ENCODE assay signal across 8 mouse cellular contexts in the genomic region with DNA sequence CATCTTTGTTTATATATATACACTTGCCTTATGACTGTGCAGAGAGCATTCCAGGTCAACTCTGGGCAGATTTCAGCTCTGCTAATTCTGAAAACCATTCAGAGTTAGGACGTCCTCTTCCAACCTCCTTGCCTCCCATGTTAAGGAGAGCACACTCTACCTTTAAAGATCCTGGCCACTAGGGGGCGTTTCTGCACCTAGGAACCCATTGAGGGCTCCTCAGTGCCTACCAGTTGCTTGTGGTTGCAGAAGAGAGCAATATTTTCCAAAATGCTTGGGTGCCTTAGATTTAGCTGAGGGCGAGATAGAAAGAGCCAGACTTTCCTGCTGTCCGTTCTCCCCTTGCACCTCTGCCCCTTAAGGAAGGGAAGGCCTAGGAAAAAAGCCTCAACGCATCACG. TPM values are rescaled to one million over a fixed set of nuclear protein-coding genes. Genes with fewer than 3 reads are reported as not detected.
DNase-seq lines count a peak whose midpoint lies in the region; ATAC-seq and TF ChIP-seq lines count a peak whose summit lies in the region.

No protein-coding gene starts in this region.

- peak; percentile 80 for TF ChIP-seq CTCF in intestine, postnatal 0 days (IDR thresholded peaks at IDR 0.05; ENCODE audit: low read depth)

- no peak overlapping the region for H3K27ac ChIP-seq in heart, embryonic 15.5 days
- H3K27ac ChIP-seq in intestine, postnatal 0 days (ENCODE audit: low read depth, low read length): no peak overlapping the region

- ATAC-seq in heart, embryonic 15.5 days (replicated peaks; ENCODE audit: insufficient number of reproducible peaks, insufficient read depth, low FRiP score, low read depth): 0 out of 2 replicates have a peak, but pooled peaks have one; percentile 15
- ATAC-seq in common myeloid progenitor, adult 5-6 weeks (replicated peaks; ENCODE audit: low read depth, poor library complexity, severe bottlenecking): peak; percentile 86
- ATAC-seq in intestine, postnatal 0 days: 0 out of 2 replicates have a peak, but pooled peaks have one; percentile 40
- peak; percentile 87 for ATAC-seq in megakaryocyte-erythroid progenitor cell, adult 5-6 weeks (replicated peaks; ENCODE audit: low FRiP score, low TSS enrichment, poor library complexity, severe bottlenecking)

- 0 out of 2 replicates have a peak, but pooled peaks cover 5% of the 10 kb centered on the region for H3K4me1 ChIP-seq in heart, embryonic 15.5 days (replicated peaks)
- no peaks in the 10 kb centered on the region for H3K4me1 ChIP-seq in intestine, postnatal 0 days (replicated peaks; ENCODE audit: control insufficient read depth, insufficient read depth, low read length)

- no peak overlapping the region for H3K4me2 ChIP-seq in heart, embryonic 15.5 days
- H3K4me2 ChIP-seq in intestine, postnatal 0 days (replicated peaks; ENCODE audit: low read depth): no peak overlapping the region

- peaks cover 43% of the 10 kb centered on the region for H3K36me3 ChIP-seq in heart, embryonic 15.5 days
- peaks cover 68% of the 10 kb centered on the region for H3K36me3 ChIP-seq in intestine, postnatal 0 days (ENCODE audit: control insufficient read depth, insufficient read depth)

- H3K4me3 ChIP-seq in heart, embryonic 15.5 days: no peak overlapping the region
- H3K4me3 ChIP-seq in intestine, postnatal 0 days (ENCODE audit: low read depth, low read length): no peak overlapping the region

- H3K27me3 ChIP-seq in heart, embryonic 15.5 days: no peaks in the 10 kb centered on the region
- H3K27me3 ChIP-seq in intestine, postnatal 0 days (replicated peaks; ENCODE audit: control insufficient read depth, insufficient read depth, low read length): no peaks in the 10 kb centered on the region

- no peak for DNase-seq in heart, adult 11 months
- DNase-seq in urinary bladder, postnatal 25 days (ENCODE audit: low spot score): peak; percentile 65
- DNase-seq in urinary bladder, adult 18-20 months (ENCODE audit: low spot score in 2 of 2): no peak
- peak; percentile 87 for DNase-seq in thymus, postnatal 4 days

- H3K9ac ChIP-seq in heart, embryonic 15.5 days: no peak overlapping the region
- H3K9ac ChIP-seq in intestine, postnatal 0 days (ENCODE audit: low read depth, low read length): no peak overlapping the region

- 69% methylated on average over 6 of the region's 6 CpGs for WGBS in heart, embryonic 15.5 days
- WGBS in intestine, postnatal 0 days: 66% methylated on average over 6 of the region's 6 CpGs

- H3K9me3 ChIP-seq in heart, embryonic 15.5 days (replicated peaks): no peaks in the 10 kb centered on the region
- H3K9me3 ChIP-seq in intestine, postnatal 0 days (ENCODE audit: control insufficient read depth): no peaks in the 10 kb centered on the region

RNA-seq across cellular contexts. Expression of gene Grasp, which starts 13.8 kb away (rescaled TPM):
- 3.3 and 5.0 TPM in 2 replicates for polyA plus RNA-seq in heart, embryonic 15.5 days (2015; fragmentation: Nextera tagmentation; extraction: Ambion mirVana)
- total RNA-seq in common myeloid progenitor, adult 5-6 weeks (2017): 2.1 and 4.7 TPM in 2 replicates
- 1.7 and 2.0 TPM in 2 replicates for polyA plus RNA-seq in intestine, postnatal 0 days (2015; fragmentation: Nextera tagmentation; extraction: Ambion mirVana)
- 0.17 TPM in 1 of 2 replicates, not detected in the other for total RNA-seq in megakaryocyte-erythroid progenitor cell, adult 5-6 weeks (2014; fragmentation: Nextera tagmentation)
- total RNA-seq in megakaryocyte-erythroid progenitor cell, adult 5-6 weeks (2017): 0.27 TPM in 1 of 2 replicates, not detected in the other

RNA-seq across cellular contexts. Expression of gene Acvr1b, which starts 36.4 kb away (rescaled TPM):
- 5.8 and 6.9 TPM in 2 replicates for polyA plus RNA-seq in heart, embryonic 15.5 days (2015; fragmentation: Nextera tagmentation; extraction: Ambion mirVana)
- 11.6 and 13.4 TPM in 2 replicates for total RNA-seq in common myeloid progenitor, adult 5-6 weeks (2017)
- 6.0 and 6.8 TPM in 2 replicates for polyA plus RNA-seq in intestine, postnatal 0 days (2015; fragmentation: Nextera tagmentation; extraction: Ambion mirVana)
- total RNA-seq in megakaryocyte-erythroid progenitor cell, adult 5-6 weeks (2014; fragmentation: Nextera tagmentation): 1.4 and 2.8 TPM in 2 replicates
- 1.0 and 2.7 TPM in 2 replicates for total RNA-seq in megakaryocyte-erythroid progenitor cell, adult 5-6 weeks (2017)

RNA-seq across cellular contexts. Expression of gene Nr4a1, which starts 43.8 kb away (rescaled TPM):
- polyA plus RNA-seq in heart, embryonic 15.5 days (2015; fragmentation: Nextera tagmentation; extraction: Ambion mirVana): 10.6 and 12.5 TPM in 2 replicates
- total RNA-seq in common myeloid progenitor, adult 5-6 weeks (2017): 24.2 and 32.7 TPM in 2 replicates
- polyA plus RNA-seq in intestine, postnatal 0 days (2015; fragmentation: Nextera tagmentation; extraction: Ambion mirVana): 5.9 and 10.0 TPM in 2 replicates
- total RNA-seq in megakaryocyte-erythroid progenitor cell, adult 5-6 weeks (2014; fragmentation: Nextera tagmentation): 0.66 and 3.2 TPM in 2 replicates
- total RNA-seq in megakaryocyte-erythroid progenitor cell, adult 5-6 weeks (2017): 15.1 and 16.4 TPM in 2 replicates

Comparison
In these comparisons a context has a peak if more than half of its experiments do, and no peak if none do; other contexts are left out.
1. DNase-seq: peak in urinary bladder, postnatal 25 days (single experiment) and thymus, postnatal 4 days (single experiment); none in heart, adult 11 months (single experiment) and urinary bladder, adult 18-20 months (0 of 2).
2. ATAC-seq: peak in every context shown above with its lines; median percentile 87 in megakaryocyte-erythroid progenitor cell, adult 5-6 weeks; 86 in common myeloid progenitor, adult 5-6 weeks; 40 in intestine, postnatal 0 days; 15 in heart, embryonic 15.5 days.